Mouse (Mus musculus): ENCODE measurements at regions not wholly inside any gene's neighbourhood (a gene's known extent, or its start where the extent isn't known, plus 50 kb on each side); places are given as distances from the start of the nearest gene placed in this dataset.
A peak's percentile ranks its signal among the peaks of the same experiment; 100 is the strongest.
"Not testable (repeated sequence)": the region's sequence is repeated elsewhere in the genome, so short reads cannot be mapped to it uniquely, and the experiment has no call there.

- DNase-seq (ENCODE audit: low spot score in 2 of 2), result no peak
These were observed 59.9 kb upstream of the Bend4 start for GRCm38 (mm10) chr5:67487965-67488409.

GRCm38 (mm10) chr5:67490709-67491108 is 62.6 kb upstream of the Bend4 start:
- DNase-seq (ENCODE audit: low spot score in 2 of 2), result not testable (repeated sequence)

GRCm38 (mm10) chr5:67492893-67493302 is 64.8 kb upstream of the Bend4 start:
- DNase-seq (ENCODE audit: low spot score in 2 of 2), result no peak

- no peak for DNase-seq (ENCODE audit: low spot score in 2 of 2)
These were observed 68.6 kb upstream of the Bend4 start for GRCm38 (mm10) chr5:67496710-67497109.

- no peak for DNase-seq (ENCODE audit: low spot score in 2 of 2)
These were observed 87.4 kb upstream of the Shisa3 start for GRCm38 (mm10) chr5:67520251-67520650.

- no peak for DNase-seq (ENCODE audit: low spot score in 2 of 2)
These were observed 86.2 kb upstream of the Shisa3 start for GRCm38 (mm10) chr5:67521423-67521912.

- peak in 1 of 2 experiments; percentile 33 for DNase-seq (ENCODE audit: low spot score in 2 of 2)
These were observed 77.5 kb upstream of the Shisa3 start for GRCm38 (mm10) chr5:67530149-67530548.

GRCm38 (mm10) chr5:67530957-67531356 is 76.7 kb upstream of the Shisa3 start:
- no peak for DNase-seq (ENCODE audit: low spot score in 2 of 2)

GRCm38 (mm10) chr5:67532351-67532750 is 75.3 kb upstream of the Shisa3 start:
- peak; percentile 55 to 84 for DNase-seq (ENCODE audit: low spot score in 2 of 2)

- peak in 1 of 2 experiments; percentile 23 for DNase-seq (ENCODE audit: low spot score in 2 of 2)
These were observed 74.9 kb upstream of the Shisa3 start for GRCm38 (mm10) chr5:67532756-67533255.

- DNase-seq (ENCODE audit: low spot score in 2 of 2), result no peak
These were observed 73.6 kb upstream of the Shisa3 start for GRCm38 (mm10) chr5:67534056-67534455.

GRCm38 (mm10) chr5:67537990-67538389 is 69.7 kb upstream of the Shisa3 start:
- peak in 1 of 2 experiments; percentile 22 for DNase-seq (ENCODE audit: low spot score in 2 of 2)

GRCm38 (mm10) chr5:67539591-67540238 is 68.0 kb upstream of the Shisa3 start:
- DNase-seq (ENCODE audit: low spot score in 2 of 2), result no peak

- no peak for DNase-seq (ENCODE audit: low spot score in 2 of 2)
These were observed 65.8 kb upstream of the Shisa3 start for GRCm38 (mm10) chr5:67541867-67542266.

GRCm38 (mm10) chr5:67544028-67544589 is 63.6 kb upstream of the Shisa3 start:
- no peak for DNase-seq (ENCODE audit: low spot score in 2 of 2)

GRCm38 (mm10) chr5:67550257-67550656 is 57.4 kb upstream of the Shisa3 start:
- no peak for DNase-seq (ENCODE audit: low spot score in 2 of 2)

GRCm38 (mm10) chr5:67551668-67552390 is 55.9 kb upstream of the Shisa3 start:
- no peak for DNase-seq (ENCODE audit: low spot score in 2 of 2)

- DNase-seq (ENCODE audit: low spot score in 2 of 2), result no peak
These were observed 54.8 kb upstream of the Shisa3 start for GRCm38 (mm10) chr5:67552865-67553264.

All from urinary bladder, postnatal 4 days (tissue).